Mouse (Mus musculus) stomach, embryonic 16.5 days (tissue): ENCODE data around the gene Plekha3. TPM values are rescaled to one million over a fixed set of nuclear protein-coding genes. Genes with fewer than 3 reads are reported as not detected.

Experiments used
- ATAC-seq: fragments of 200-750 bp; cut with Nextera tagmentation; 2 replicates; pipeline ENCODE4 v1.8.0; 2017; ENCODE audit warnings: moderate number of reproducible peaks, moderate TSS enrichment; ENCODE audit not compliant: insufficient read depth, low FRiP score
- H3K27ac ChIP-seq: fragments of 300-500 bp; sonication (generic); 2 replicates; pipeline ENCODE4 v1.5.1; 2014; ENCODE audit warnings: low read length
- H3K27me3 ChIP-seq: fragments of 300-500 bp; sonication (generic); 2 replicates; pipeline ENCODE4 v1.6.1; 2014; ENCODE audit warnings: low read length, control low read depth, mixed read lengths; ENCODE audit not compliant: control insufficient read depth, insufficient read depth
- H3K36me3 ChIP-seq: fragments of 300-500 bp; sonication (generic); 2 replicates; pipeline ENCODE4 v1.6.1; 2014; ENCODE audit warnings: low read length; ENCODE audit not compliant: control insufficient read depth, insufficient read depth
- H3K4me1 ChIP-seq: fragments of 300-500 bp; sonication (generic); 2 replicates; pipeline ENCODE4 v1.6.1; 2014; ENCODE audit warnings: low read length, control low read depth, mixed read lengths; ENCODE audit not compliant: control insufficient read depth, insufficient read depth
- H3K4me2 ChIP-seq: fragments of 300-500 bp; sonication (generic); 2 replicates; pipeline ENCODE4 v1.6.1; 2014; ENCODE audit warnings: low read depth, low read length, mixed read lengths
- H3K4me3 ChIP-seq: fragments of 300-500 bp; sonication (generic); replicated peaks from 2 replicates; pipeline ENCODE4 v1.5.1; 2014; ENCODE audit warnings: mild to moderate bottlenecking, low read length
- H3K9ac ChIP-seq: fragments of 300-500 bp; sonication (generic); 2 replicates; pipeline ENCODE4 v1.6.1; 2014; ENCODE audit warnings: low read length
- H3K9me3 ChIP-seq: fragments of 300-500 bp; sonication (generic); replicated peaks from 2 replicates; pipeline ENCODE4 v1.6.1; 2016; ENCODE audit warnings: low read length, control low read depth; ENCODE audit not compliant: control insufficient read depth
- WGBS: fragments of 180-500 bp; shearing (Covaris S2); extraction: QIAGEN DNeasy Blood & Tissue Kit; methylation state at CpG from one replicate; pipeline ENCODE4 v1.1.7; 2014; 5-methylcytosine and 5-hydroxymethylcytosine counted together
- polyA plus RNA-seq: library from polyadenylated mRNA; unstranded; fragments of >200 nt; fragmentation: Nextera tagmentation; extraction: Ambion mirVana; gene quantifications from 2 replicates; pipeline ENCODE4 v1.2.1, GENCODE M21; 2015

Gene Plekha3
- polyA plus RNA-seq, 1 experiment from 2014 or later = 3.4 TPM

DNA sequence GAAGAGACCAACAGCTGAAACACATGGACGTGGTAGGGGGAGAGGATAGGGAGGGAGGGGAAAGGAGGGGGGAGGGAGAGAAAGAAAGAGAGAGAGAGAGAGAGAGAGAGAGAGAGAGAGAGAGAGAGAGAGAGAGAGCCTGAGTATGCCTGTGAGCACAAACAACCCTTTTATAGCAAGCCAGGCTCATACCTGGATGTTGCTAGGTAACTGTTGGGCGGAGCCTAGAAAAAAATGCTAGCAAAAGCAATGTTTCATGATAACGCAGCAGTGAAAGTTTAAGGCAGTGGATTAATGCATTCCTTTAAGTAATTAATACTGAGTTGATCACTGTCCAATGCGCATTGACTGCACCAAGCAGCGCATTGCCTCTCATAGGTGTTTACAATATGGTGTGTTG lies 20.4 kb upstream of the Plekha3 start:
- WGBS = 65% methylated on average over 5 of the region's 5 CpGs
- no peaks in the 10 kb centered on the region for H3K9me3 ChIP-seq
- 0 out of 2 replicates have a peak, but pooled peaks have one; percentile 37 for ATAC-seq
- no peaks in the 10 kb centered on the region for H3K4me1 ChIP-seq
- no peaks in the 10 kb centered on the region for H3K27me3 ChIP-seq
- H3K9ac ChIP-seq = no peak overlapping the region
- no peak overlapping the region for H3K4me2 ChIP-seq
- H3K4me3 ChIP-seq = no peak overlapping the region
- H3K36me3 ChIP-seq = no peaks in the 10 kb centered on the region
- H3K27ac ChIP-seq = no peak overlapping the region

DNA sequence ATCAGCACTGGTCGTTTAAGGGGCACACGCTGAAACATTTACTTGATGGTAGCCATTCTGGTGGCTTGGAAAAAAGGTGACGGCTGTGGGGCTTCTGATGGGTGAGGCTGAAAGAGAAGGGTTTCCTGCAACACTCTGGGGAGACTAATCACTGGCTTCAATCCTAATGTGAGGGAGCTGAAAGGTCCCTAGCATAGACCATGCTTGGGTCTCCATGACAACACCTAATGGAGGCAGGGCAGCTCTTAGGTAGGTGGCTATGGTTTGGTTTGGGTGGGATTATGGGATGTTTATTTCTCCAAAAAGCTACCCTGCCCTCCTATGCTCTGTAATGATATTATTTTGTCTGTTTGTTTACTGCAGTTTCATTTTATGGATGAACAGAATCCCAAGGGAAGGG lies 19.6 kb upstream of the Plekha3 start:
- Histone ChIP-seq H3K36me3 (no peaks in the 10 kb centered on the region), H3K27ac (no peak overlapping the region), H3K9me3 (no peaks in the 10 kb centered on the region), H3K9ac (no peak overlapping the region), H3K4me3 (no peak overlapping the region), H3K4me2 (no peak overlapping the region), H3K4me1 (no peaks in the 10 kb centered on the region), H3K27me3 (no peaks in the 10 kb centered on the region)
- ATAC-seq = no peak
- 79% methylated on average over 3 of the region's 3 CpGs for WGBS

DNA sequence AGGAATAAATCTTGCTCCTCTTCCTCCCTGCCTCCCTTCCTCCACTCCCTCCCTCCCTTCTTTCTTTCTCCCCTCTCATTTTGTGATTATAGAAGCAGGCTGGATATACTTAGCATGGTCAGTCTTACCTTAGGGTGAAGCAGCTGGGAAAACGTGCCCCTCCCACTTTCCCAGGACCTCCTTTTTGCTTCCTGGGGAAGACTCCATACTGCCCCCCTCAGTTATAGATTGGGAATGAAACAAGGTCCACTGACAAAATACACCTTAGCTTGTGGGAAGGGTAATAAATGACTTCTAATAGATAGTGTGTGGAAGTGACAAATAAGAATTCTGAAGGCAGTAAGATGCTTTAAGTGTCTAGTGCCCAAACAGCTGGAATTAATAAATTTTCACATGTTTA lies 19.1 kb upstream of the Plekha3 start:
- ATAC-seq = no peak
- WGBS = 9% methylated on average over 1 of the region's 1 CpGs
- Histone ChIP-seq H3K27me3 (no peaks in the 10 kb centered on the region), H3K36me3 (no peaks in the 10 kb centered on the region), H3K4me2 (no peak overlapping the region), H3K4me1 (no peaks in the 10 kb centered on the region), H3K9me3 (no peaks in the 10 kb centered on the region), H3K9ac (no peak overlapping the region), H3K4me3 (no peak overlapping the region), H3K27ac (no peak overlapping the region)

DNA sequence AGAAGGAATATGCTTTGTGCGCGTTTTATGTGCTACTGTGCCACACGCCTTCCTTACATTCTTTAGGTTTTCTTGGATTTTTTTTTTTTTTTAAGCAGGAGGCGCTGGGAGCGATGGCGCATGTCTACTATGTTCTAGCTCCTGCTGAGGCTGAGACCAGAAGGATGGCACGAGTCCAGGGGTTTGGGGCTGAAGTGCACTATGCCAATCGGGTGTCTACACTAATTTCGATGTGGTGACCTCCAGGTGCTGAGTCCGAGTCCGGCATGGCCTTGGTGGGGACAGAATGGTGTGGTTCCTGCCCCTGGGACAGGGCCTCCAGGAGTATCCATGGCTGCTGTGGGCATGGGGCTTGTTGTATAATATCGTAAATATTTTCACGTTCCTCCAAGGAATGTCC lies 16.5 kb upstream of the Plekha3 start:
- H3K9me3 ChIP-seq = no peaks in the 10 kb centered on the region

DNA sequence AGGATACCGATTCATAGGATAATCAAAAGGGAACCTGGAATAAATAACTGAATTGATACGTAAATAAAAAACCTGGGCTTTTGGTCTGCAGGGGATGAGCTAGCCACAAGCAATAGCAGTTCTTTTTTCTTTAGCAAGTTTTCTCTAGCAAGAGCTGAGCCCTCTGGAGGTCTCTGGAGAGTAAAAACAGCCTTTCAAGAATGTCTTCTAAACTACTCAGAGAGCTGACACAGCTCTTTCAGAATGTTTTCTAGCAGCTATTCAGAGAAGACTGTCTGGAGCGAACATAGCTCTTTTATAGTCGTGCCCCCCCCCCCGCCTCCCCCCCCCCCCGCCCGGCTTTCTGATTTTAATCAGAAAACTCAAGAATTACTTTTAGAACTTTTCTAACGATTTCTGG lies 15.7 kb upstream of the Plekha3 start:
- ATAC-seq = no peak
- no peak overlapping the region for H3K4me2 ChIP-seq
- H3K9ac ChIP-seq = no peak overlapping the region
- H3K27me3 ChIP-seq = no peaks in the 10 kb centered on the region
- H3K9me3 ChIP-seq = no peaks in the 10 kb centered on the region
- H3K4me1 ChIP-seq = no peaks in the 10 kb centered on the region
- no peak overlapping the region for H3K4me3 ChIP-seq
- no peak overlapping the region for H3K27ac ChIP-seq
- 52% methylated on average over 7 of the region's 8 CpGs for WGBS
- H3K36me3 ChIP-seq = no peaks in the 10 kb centered on the region

More for the DNA sequence above, 16.5 kb upstream of the Plekha3 start:
- 75% methylated on average over 13 of the region's 13 CpGs for WGBS
- ATAC-seq = no peak
- no peaks in the 10 kb centered on the region for H3K4me1 ChIP-seq
- H3K9ac ChIP-seq = no peak overlapping the region
- no peak overlapping the region for H3K4me2 ChIP-seq
- no peak overlapping the region for H3K4me3 ChIP-seq
- no peak overlapping the region for H3K27ac ChIP-seq
- no peaks in the 10 kb centered on the region for H3K36me3 ChIP-seq
- no peaks in the 10 kb centered on the region for H3K27me3 ChIP-seq

DNA sequence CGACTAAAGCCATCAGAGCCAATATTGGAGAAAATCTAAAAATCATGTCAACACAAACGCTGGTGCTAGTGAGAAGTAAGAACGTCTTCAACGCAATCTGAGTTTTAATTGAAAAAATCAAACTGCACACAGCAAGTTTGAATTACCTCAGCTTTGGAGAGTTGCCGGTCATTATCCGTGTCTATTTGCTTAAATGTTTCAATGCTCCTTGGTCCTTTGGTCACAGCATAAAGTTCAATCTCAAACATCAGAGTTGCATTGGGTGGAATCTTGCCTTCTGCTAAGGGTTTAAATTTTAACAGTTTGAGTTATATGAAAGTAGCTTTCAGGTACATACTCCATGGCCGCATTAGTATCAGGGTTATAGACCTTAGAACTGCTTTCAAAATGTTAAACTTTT lies 9.6 kb upstream of the Plekha3 start:
- H3K27me3 ChIP-seq = no peaks in the 10 kb centered on the region
- H3K4me1 ChIP-seq = no peaks in the 10 kb centered on the region
- WGBS = 96% methylated on average over 7 of the region's 7 CpGs
- no peak overlapping the region for H3K27ac ChIP-seq
- H3K36me3 ChIP-seq = no peaks in the 10 kb centered on the region
- no peaks in the 10 kb centered on the region for H3K9me3 ChIP-seq
- no peak overlapping the region for H3K4me3 ChIP-seq
- no peak overlapping the region for H3K9ac ChIP-seq
- ATAC-seq = no peak
- H3K4me2 ChIP-seq = no peak overlapping the region

DNA sequence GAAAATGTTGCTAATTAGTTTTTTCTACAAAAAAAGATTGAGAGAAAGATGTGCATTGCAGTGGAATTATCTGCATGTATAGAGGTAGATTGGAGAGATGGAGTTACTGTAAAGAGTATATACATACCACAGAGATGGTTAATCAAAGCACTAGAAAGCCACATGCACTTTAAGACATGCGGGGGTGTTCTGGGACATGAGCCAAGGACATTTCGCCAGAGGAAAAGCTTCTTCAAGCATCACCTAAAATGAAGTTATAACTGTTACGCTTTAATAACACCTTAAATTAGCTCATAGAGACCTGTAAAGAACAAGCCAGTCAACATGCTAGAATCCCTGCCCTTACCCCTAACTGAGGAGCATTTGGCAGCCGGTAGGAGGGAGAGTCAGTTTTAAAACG lies 7.9 kb upstream of the Plekha3 start:
- no peaks in the 10 kb centered on the region for H3K27me3 ChIP-seq
- no peaks in the 10 kb centered on the region for H3K36me3 ChIP-seq
- no peak overlapping the region for H3K4me2 ChIP-seq
- no peak overlapping the region for H3K9ac ChIP-seq
- no peak overlapping the region for H3K27ac ChIP-seq
- no peaks in the 10 kb centered on the region for H3K4me1 ChIP-seq
- H3K4me3 ChIP-seq = no peak overlapping the region
- H3K9me3 ChIP-seq = no peaks in the 10 kb centered on the region
- whole genome bisulfite sequencing = 74% methylated on average over 5 of the region's 5 CpGs
- no peak for ATAC-seq

DNA sequence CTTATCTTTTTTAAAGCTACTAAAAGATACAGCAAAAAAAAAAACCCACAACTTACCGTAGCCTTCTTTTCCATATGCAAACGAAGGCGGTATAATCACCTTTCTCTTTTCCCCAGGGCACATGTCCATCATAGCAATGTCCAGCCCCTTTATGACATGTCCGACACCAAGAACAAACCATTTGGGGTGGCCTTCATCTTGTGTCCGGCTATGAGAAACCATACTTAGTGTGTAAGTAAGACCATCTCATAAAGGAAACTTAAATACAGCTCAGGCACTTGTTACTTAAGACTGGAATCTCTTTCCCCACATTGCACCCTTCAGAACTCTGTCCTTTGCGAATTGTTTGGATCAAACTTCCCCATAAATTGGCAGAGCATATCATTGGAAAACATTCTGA lies 3.4 kb upstream of the Plekha3 start:
- no peaks in the 10 kb centered on the region for H3K36me3 ChIP-seq
- H3K27me3 ChIP-seq = no peaks in the 10 kb centered on the region
- ATAC-seq = no peak
- peak overlapping the region; percentile 63 for H3K4me3 ChIP-seq
- H3K27ac ChIP-seq = 0 out of 2 replicates have a peak overlapping the region, but pooled peaks have one; percentile 92
- H3K4me2 ChIP-seq = peak overlapping the region; percentile 79
- H3K4me1 ChIP-seq = peaks cover 8% of the 10 kb centered on the region
- peak overlapping the region; percentile 85; the same call in 1 of the 2 replicates for H3K9ac ChIP-seq
- WGBS = 75% methylated on average over 6 of the region's 6 CpGs
- H3K9me3 ChIP-seq = no peaks in the 10 kb centered on the region

DNA sequence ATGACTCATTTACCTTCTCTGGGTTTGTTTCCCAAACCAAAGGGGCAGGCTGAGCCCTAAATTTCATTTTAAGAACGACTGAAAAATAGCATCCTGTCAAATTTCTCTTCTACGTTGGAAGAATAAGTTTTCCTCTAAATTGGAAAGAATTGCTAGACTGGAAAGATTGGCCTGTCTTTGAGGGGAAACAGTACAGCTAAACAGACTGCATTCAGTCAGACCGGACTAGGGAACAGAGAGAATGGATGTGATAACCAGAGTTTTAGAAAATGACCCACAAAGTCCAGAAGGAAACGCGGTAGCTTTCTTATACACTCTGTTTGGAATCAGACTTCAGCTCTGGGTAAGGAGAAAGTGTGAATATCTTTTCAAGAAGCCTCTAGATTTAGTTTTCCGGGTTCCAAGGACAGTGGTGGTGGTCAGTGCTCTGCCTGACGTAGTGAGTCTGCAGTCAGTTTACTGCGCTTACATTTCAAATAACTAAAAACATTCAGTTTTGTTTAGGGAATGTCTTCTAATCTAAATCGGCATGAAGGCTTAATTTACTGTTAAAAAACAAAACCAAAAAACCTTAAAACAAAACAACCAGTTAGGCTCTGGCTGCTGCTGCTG lies 2.8 kb upstream of the Plekha3 start:
- Histone ChIP-seq H3K27ac (peak overlapping the region; percentile 92), H3K4me1 (peaks cover 11% of the 10 kb centered on the region), H3K4me2 (peak overlapping the region; percentile 79), H3K27me3 (no peaks in the 10 kb centered on the region), H3K9ac (peak overlapping the region; percentile 85), H3K9me3 (no peaks in the 10 kb centered on the region), H3K36me3 (no peaks in the 10 kb centered on the region), H3K4me3 (peak overlapping the region; percentile 63)
- 9% methylated on average over 9 of the region's 9 CpGs for WGBS
- ATAC-seq = no peak
